Mouse (Mus musculus): ENCODE results near the gene Nek11.

DNA sequence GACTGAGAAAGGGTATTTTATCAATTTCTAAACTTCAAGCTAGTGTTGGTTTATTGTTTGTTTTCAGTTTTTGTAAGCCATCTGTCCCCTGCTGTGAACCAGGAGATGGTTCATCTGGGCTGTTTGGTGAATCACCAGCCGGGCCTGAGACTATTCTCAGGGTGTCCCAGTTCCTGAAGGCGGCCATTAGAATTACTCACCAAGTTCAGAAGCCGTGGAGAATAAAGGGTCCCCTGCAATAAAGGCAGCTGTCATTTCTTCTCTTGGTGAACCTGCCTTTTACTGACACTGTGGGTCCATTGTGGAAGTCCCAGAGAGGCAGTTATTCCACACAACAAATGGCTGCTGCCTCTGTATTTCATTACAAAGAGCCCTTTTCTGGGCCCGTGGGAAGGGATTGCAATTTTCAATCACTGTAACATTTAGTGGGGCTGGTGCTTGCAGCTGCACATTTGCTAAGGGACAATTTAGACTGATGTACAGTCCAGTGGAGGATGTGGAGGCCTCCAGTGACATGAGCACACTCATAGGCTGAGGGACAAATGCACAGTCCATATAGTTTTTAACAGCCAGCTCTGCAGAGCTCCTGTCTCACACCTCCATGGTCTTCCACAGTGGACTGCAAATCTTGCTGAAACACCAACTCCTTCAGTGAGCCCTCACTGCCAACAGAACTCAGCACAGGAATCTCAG, 142.8 kb downstream of the Nek11 start:
- TF ChIP-seq CTCF (IDR thresholded peaks at IDR 0.05; ENCODE audit: low read depth): no peak
- no peak for TF ChIP-seq EP300 (IDR thresholded peaks at IDR 0.05; ENCODE audit: low read depth)
